Mouse (Mus musculus) heart, embryonic 16.5 days (tissue): Measurements from ENCODE around the gene Olfr1378. TPM values are rescaled to one million over a fixed set of nuclear protein-coding genes. Genes with fewer than 3 reads are reported as not detected.

Source experiments
- ATAC-seq: fragments of 200-750 bp; cut with Nextera tagmentation; replicated peaks from 2 replicates; pipeline ENCODE4 v1.8.0; 2017; ENCODE audit warnings: moderate number of reproducible peaks; ENCODE audit not compliant: insufficient read depth, low FRiP score; ENCODE audit errors: extremely low read depth
- H3K27ac ChIP-seq: fragments of 300-500 bp; sonication (generic); 2 replicates; pipeline ENCODE4 v1.5.1; 2014; ENCODE audit warnings: mild to moderate bottlenecking, low read length, control low read depth, moderate library complexity
- H3K27me3 ChIP-seq: fragments of 300-500 bp; sonication (generic); 2 replicates; pipeline ENCODE4 v1.6.1; 2014; ENCODE audit warnings: low read length, mixed read lengths; ENCODE audit not compliant: control insufficient read depth, insufficient read depth
- H3K36me3 ChIP-seq: fragments of 300-500 bp; sonication (generic); 2 replicates; pipeline ENCODE4 v1.6.1; 2014; ENCODE audit not compliant: control insufficient read depth, insufficient read depth
- H3K4me1 ChIP-seq: fragments of 300-500 bp; sonication (generic); 2 replicates; pipeline ENCODE4 v1.6.1; 2014; ENCODE audit warnings: low read length, mixed read lengths; ENCODE audit not compliant: control insufficient read depth, insufficient read depth
- H3K4me2 ChIP-seq: fragments of 300-500 bp; sonication (generic); 2 replicates; pipeline ENCODE4 v1.6.1; 2014; ENCODE audit warnings: low read depth, mild to moderate bottlenecking, control low read depth, low read length
- H3K4me3 ChIP-seq: fragments of 300-500 bp; sonication (generic); 2 replicates; pipeline ENCODE4 v1.5.1; 2014; ENCODE audit warnings: mild to moderate bottlenecking, control low read depth, low read length
- H3K9ac ChIP-seq: fragments of 300-500 bp; sonication (generic); 2 replicates; pipeline ENCODE4 v1.6.1; 2014; ENCODE audit warnings: low read length, control low read depth
- H3K9me3 ChIP-seq: fragments of 300-500 bp; sonication (generic); replicated peaks from 2 replicates; pipeline ENCODE4 v1.6.1; 2016; ENCODE audit warnings: low read length; ENCODE audit not compliant: control insufficient read depth
- WGBS: fragments of 180-500 bp; shearing (Covaris S2); extraction: QIAGEN DNeasy Blood & Tissue Kit; methylation state at CpG from one replicate; pipeline ENCODE4 v1.1.7; 2014; 5-methylcytosine and 5-hydroxymethylcytosine counted together
- polyA plus RNA-seq: library from polyadenylated mRNA; unstranded; fragments of >200 nt; fragmentation: Nextera tagmentation; extraction: Ambion mirVana; gene quantifications from 2 replicates; pipeline ENCODE4 v1.2.1, GENCODE M21; 2015

The Olfr1378 gene
- polyA plus RNA-seq, result not detected in 2 replicates

DNA sequence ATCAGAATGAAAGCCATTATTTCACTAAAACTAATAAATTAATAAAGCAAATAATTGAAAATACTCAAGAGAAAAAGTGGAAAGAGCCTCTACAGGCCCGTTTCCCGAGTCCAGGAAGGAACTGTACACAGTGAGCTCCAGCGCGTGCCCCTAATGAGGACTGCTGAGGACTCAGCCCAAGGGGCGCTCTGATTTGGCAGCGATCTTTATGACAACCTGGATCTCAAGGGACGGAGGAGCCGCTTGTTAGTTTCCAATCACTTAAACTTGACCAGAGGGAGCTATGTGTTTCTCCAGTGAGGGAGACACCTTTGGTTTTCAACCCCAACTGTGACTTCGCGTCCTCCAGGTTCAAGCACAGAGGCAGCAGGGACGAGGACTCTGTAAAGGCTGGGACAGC lies at the start of gene Olfr1378:
TSS of gene Olfr1378 (plus strand) at position 301 of the 400 bp plus-strand sequence.
- no peak within 1 kb of the TSS for H3K4me2 ChIP-seq
- H3K4me3 ChIP-seq, result no peak within 1 kb of the TSS
- WGBS, result 89% methylated on average over 11 of the region's 11 CpGs
- H3K4me1 ChIP-seq, result no peaks in the 10 kb centered on the region
- H3K27me3 ChIP-seq, result no peaks in the 10 kb centered on the region; the same call in 1 of the 2 replicates
- H3K9me3 ChIP-seq, result no peaks in the 10 kb centered on the region
- no peaks in the 10 kb centered on the region for H3K36me3 ChIP-seq
- ATAC-seq, result no peak
- H3K27ac ChIP-seq, result no peak within 1 kb of the TSS
- no peak within 1 kb of the TSS for H3K9ac ChIP-seq

DNA sequence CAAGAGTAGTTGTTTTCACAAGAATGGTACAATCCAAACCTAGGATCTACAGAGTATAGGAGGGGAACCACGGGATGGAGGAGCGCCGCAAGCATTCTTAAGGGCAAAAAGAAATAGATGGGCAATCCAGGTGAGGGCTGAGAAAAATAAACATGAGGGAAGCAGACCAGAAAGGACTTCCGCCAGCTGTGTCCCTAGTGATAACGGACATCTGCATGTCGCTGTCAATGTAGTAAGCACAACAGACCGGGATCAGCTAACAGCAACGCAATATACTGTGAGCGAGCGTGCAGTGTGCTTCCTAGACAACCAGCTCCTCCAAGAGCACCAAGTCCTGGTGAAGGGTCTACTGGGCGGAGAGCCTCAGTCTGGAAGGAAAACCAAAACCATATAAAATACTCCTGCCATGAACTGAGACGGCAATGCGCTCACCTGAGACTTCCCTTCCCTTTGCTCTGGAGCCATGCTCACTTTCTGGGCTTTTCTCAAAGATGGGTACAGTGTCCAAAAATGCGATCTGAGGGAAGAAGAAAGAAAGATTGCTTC lies 35.8 kb upstream of the Olfr1378 start:
- Histone ChIP-seq H3K27ac (no peak overlapping the region), H3K4me2 (peak overlapping the region; percentile 81), H3K9ac (peak overlapping the region; percentile 87), H3K4me3 (peak overlapping the region; percentile 83), H3K36me3 (no peaks in the 10 kb centered on the region), H3K9me3 (no peaks in the 10 kb centered on the region), H3K27me3 (peaks cover 6% of the 10 kb centered on the region), H3K4me1 (peaks cover 7% of the 10 kb centered on the region)
- 10% methylated on average over 14 of the region's 14 CpGs for WGBS
- no peak for ATAC-seq

DNA sequence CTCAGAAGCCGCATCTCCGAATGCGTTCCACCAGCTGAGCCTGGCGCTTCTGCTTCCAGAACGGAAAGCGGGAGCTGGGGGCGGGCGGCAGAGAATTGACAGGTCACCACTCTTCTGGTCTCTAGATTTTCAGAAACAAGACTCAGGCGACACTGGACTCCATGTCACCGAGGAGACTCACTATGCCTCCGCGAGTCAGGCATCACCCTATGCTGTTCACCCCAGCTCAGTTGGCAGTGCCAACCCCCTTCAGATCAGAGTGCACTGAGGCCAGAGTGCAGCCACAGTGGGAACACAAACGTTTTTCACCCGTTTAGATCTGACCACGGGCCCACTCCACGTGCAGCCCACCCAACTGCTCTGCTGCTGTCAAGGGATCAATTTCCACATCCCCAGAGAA lies 35.3 kb upstream of the Olfr1378 start:
- H3K9me3 ChIP-seq, result no peaks in the 10 kb centered on the region
- H3K4me2 ChIP-seq, result peak overlapping the region; percentile 81
- WGBS, result 2% methylated on average over 16 of the region's 16 CpGs
- H3K27me3 ChIP-seq, result peaks cover 6% of the 10 kb centered on the region
- H3K4me3 ChIP-seq, result peak overlapping the region; percentile 83
- peak; percentile 56 for ATAC-seq
- H3K36me3 ChIP-seq, result no peaks in the 10 kb centered on the region
- peak overlapping the region; percentile 87 for H3K9ac ChIP-seq
- peaks cover 7% of the 10 kb centered on the region for H3K4me1 ChIP-seq
- peak overlapping the region; percentile 26; the same call in 1 of the 2 replicates for H3K27ac ChIP-seq

DNA sequence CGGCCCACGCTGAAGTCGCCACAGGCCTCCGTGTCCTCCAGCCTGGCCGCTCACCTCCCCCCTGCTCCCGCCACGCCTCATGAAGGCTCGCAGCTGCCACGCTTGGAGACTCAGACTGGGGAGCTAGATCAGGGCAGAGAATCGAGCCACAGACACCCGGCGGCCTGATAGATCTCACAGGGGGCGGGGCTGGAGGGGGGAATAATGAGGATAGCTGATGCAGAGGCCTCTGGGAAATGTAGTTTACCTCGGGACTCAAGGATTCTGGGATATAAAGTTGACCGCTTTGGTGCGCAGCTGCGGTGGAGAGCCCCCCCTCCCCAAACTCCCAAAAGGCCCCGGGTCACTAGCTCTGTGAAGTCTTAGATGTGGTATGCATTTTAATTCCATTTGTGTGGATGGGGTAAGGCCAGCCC lies 34.9 kb upstream of the Olfr1378 start, which contains the start of gene Zfp354b:
TSS of gene Zfp354b (minus strand) at position 183 of the 416 bp plus-strand sequence.
- WGBS, result under 1% methylated on average over 18 of the region's 18 CpGs

DNA sequence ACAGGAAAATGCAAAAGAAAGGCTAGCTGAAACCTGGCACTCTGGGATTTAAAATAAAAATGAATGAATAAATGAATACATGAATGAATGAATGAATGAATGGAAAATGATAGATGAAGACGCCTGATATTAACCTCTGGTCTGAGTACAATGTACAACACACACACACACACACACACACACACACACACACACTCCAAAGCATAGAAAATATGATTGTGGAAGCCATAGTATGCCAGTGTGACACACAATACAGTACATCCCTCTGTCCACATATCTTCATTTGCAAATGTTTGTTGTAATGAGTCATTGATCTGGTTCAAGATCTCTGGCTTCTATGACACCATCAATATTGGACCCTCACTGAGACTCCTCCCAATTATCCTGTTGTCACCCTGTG lies 34.3 kb upstream of the Olfr1378 start:
- Histone ChIP-seq H3K9me3 (no peaks in the 10 kb centered on the region), H3K4me2 (peak overlapping the region; percentile 81), H3K27me3 (peaks cover 6% of the 10 kb centered on the region), H3K4me1 (peaks cover 7% of the 10 kb centered on the region), H3K27ac (no peak overlapping the region), H3K9ac (peak overlapping the region; percentile 87; the same call in 1 of the 2 replicates), H3K36me3 (no peaks in the 10 kb centered on the region), H3K4me3 (no peak overlapping the region; the same call in 1 of the 2 replicates)
- ATAC-seq, result no peak
- WGBS, result 86% methylated on average over 1 of the region's 1 CpGs

More for the DNA sequence above, 34.9 kb upstream of the Olfr1378 start, which contains the start of gene Zfp354b:
- Histone ChIP-seq H3K9ac (peak within 1 kb of the TSS; percentile 87), H3K27ac (peak within 1 kb of the TSS; percentile 26; the same call in 1 of the 2 replicates), H3K9me3 (no peaks in the 10 kb centered on the region), H3K4me2 (peak within 1 kb of the TSS; percentile 81), H3K27me3 (peaks cover 6% of the 10 kb centered on the region), H3K4me1 (peaks cover 7% of the 10 kb centered on the region), H3K4me3 (peak within 1 kb of the TSS; percentile 83), H3K36me3 (no peaks in the 10 kb centered on the region)
- peak; percentile 93 for ATAC-seq

DNA sequence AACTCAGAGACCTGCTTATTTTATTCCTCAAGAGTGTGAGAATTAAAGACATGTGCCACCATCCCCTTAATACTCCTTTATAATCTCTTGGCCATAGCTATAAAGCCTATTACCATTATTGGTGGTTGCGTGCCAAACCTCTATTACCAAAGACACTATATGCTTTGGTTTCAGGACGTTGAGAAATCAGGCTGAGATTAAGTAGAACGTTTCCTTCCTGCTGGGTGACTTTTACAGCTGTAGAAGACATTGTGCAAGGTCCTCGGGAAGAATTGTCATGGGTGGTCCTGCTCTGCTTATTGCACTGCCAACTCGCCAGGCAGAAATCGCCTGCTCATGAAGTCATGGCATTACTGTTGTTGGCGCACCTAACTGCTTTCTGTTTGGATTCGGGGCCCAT lies 27.9 kb upstream of the Olfr1378 start:
- no peak for ATAC-seq
- WGBS, result 72% methylated on average over 8 of the region's 8 CpGs
- Histone ChIP-seq H3K9ac (no peak overlapping the region), H3K4me3 (no peak overlapping the region), H3K9me3 (no peaks in the 10 kb centered on the region), H3K27me3 (0 out of 2 replicates have a peak, but pooled peaks cover 2% of the 10 kb centered on the region), H3K4me2 (no peak overlapping the region), H3K4me1 (no peaks in the 10 kb centered on the region), H3K27ac (no peak overlapping the region), H3K36me3 (no peaks in the 10 kb centered on the region)

DNA sequence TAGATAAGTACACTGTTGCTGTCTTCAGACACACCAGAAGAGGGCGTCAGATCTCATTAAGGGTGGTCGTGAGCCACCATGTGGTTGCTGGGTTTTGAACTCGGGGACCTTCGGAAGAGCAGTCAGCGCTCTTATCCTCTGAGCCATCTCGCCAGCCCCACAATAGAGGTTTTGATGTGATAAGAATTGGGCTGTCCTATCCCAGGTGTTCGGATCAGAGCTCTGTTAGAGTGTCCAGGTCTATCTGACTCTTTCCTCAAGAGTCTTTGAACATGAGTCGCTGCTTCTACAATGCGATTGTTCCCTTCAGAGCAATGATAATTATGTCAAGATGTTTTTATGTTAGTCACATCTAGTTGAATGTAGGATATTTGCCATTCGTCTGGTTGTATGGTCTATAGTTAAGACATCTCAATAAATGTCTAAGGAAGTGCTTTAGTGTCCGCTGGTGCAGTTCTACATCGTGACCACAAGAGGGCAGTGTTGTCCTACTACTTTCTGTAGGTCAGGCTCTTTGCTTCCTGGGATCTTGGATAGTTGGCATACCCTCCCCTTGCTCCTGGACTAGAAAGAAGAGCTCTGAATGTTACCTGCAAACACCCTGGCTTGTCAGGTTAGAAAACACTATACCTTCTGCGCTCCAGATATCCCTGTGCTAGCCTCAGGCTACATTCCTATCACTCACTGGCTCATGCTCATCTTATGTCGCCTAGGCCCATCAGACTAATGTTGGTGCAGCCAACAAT lies 26.5 kb upstream of the Olfr1378 start:
- Histone ChIP-seq H3K4me1 (no peaks in the 10 kb centered on the region), H3K4me2 (no peak overlapping the region), H3K27ac (no peak overlapping the region), H3K27me3 (peaks cover 6% of the 10 kb centered on the region; the same call in 1 of the 2 replicates), H3K36me3 (no peaks in the 10 kb centered on the region), H3K9me3 (no peaks in the 10 kb centered on the region), H3K9ac (no peak overlapping the region), H3K4me3 (no peak overlapping the region)
- ATAC-seq, result no peak
- 30% methylated on average over 14 of the region's 14 CpGs for WGBS

DNA sequence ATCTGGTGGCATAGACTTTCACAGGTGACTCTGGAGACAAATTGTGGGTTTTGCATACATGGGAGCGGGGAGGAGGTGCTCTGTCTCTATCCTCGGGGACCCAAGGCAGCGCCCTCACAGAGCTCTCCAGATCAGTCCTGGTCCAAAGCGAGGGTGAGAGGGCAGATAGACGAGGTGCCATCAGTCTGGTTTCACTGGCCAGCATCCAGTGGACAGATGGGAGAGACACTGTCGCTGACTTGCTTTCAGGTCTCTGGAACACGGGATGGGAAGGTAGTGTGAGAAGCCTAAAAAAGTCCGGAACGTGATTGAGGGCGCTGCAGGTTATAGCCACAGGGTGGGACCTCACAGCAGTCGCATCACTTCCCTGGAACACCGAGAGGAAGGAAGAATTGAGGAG lies 23.9 kb upstream of the Olfr1378 start:
- Histone ChIP-seq H3K36me3 (no peaks in the 10 kb centered on the region), H3K4me1 (no peaks in the 10 kb centered on the region), H3K27ac (no peak overlapping the region), H3K27me3 (peaks cover 6% of the 10 kb centered on the region; the same call in 1 of the 2 replicates), H3K4me2 (no peak overlapping the region), H3K4me3 (no peak overlapping the region), H3K9me3 (no peaks in the 10 kb centered on the region), H3K9ac (no peak overlapping the region)
- no peak for ATAC-seq
- 59% methylated on average over 12 of the region's 12 CpGs for WGBS

DNA sequence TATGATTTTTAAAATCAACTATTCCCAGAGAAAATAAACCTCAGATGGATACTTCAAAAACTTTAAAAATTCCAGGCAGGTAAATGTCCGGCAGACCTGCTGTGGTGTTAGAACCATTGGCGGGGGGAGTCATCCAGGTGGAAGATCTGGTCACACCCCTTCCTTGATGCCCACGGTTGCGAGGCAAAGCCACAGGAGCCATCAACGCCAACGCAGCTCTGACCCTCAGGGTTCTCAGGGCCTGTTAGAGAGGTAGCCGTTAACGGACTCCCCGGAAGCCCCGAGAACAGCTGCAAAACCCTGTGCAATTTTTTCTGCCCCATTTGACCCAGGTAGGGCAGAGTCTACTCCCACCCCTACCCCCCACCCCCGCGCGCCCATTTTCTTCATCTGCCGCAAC lies 22.8 kb upstream of the Olfr1378 start, which contains the start of gene 4933414I15Rik:
TSS of gene 4933414I15Rik (minus strand) at position 260 of the 400 bp plus-strand sequence.
- no peaks in the 10 kb centered on the region for H3K4me1 ChIP-seq
- H3K4me2 ChIP-seq, result no peak within 1 kb of the TSS
- no peak within 1 kb of the TSS for H3K9ac ChIP-seq
- peaks cover 6% of the 10 kb centered on the region; the same call in 1 of the 2 replicates for H3K27me3 ChIP-seq
- no peak within 1 kb of the TSS for H3K4me3 ChIP-seq
- WGBS, result 72% methylated on average over 14 of the region's 14 CpGs
- H3K9me3 ChIP-seq, result no peaks in the 10 kb centered on the region
- no peaks in the 10 kb centered on the region for H3K36me3 ChIP-seq
- H3K27ac ChIP-seq, result no peak within 1 kb of the TSS
- no peak for ATAC-seq
